Mouse (Mus musculus) urinary bladder, postnatal 14 days (tissue): ENCODE measurements at regions not wholly inside any gene's neighbourhood (a gene's known extent, or its start where the extent isn't known, plus 50 kb on each side); places are given as distances from the start of the nearest gene placed in this dataset.
"Not testable (repeated sequence)": the region's sequence is repeated elsewhere in the genome, so short reads cannot be mapped to it uniquely, and the experiment has no call there.

Source experiments
- DNase-seq: peaks from one replicate; pipeline ENCODE4 v3.0.0; 2021; ENCODE audit warnings: low spot score

DNA sequence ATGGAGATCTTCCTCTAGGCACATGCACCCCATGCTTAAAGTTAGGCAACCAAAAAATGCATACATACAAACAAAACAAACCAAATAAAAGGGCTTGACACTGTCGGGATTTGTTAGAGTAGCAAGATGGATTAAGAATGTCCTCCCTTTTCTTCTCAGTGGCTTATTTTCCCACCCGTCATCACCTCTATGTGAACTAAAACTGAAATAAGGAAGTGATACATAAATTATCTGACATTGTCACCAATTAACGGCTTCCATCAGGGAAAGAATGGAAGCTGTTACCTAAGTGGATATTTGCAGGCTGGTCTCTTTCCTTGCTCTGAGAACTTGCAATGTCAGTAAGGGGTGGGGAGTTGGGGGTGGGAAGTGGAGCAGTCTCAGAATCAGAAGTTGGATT, 541.5 kb downstream of the Diaph3 start:
- DNase-seq, result no peak

DNA sequence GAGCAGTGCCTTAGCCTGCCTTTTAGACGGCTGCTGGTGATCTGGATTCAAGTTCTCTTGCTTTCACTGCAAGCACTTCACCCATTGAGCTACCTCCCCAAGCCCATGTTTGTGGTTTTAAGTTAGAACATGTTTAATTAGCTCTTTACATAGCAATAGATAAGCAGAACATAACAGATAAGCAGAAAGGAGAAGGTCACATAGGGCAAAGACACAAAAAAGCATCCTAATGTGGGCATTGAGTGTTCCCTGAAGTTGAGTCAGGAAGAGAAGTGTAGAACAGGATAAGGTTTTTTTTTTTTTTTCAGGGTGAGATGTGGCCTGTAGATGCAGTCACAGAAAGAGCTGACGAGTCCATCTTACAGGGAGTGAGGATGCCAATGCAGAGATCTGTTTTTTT, 552.5 kb downstream of the Diaph3 start:
- no peak for DNase-seq

DNA sequence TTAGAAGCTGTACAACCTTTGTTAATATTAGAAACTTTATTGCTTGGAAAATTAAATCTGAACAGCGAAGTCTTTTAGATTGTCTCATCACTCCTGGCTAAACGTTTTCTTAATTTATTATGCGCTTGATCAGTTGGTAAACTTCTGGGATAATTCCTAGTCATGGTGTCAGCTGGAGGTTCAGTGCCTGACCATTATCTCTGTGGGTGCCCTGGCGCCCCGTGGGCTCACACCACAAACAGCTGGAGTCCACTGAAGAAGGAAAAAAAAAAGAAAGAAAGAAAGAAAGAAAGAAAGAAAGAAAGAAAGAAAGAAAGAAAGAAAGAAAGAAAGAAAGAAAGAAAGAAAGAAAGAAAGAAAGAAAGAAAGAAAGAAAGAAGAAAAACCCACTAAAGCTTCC, 555.1 kb downstream of the Diaph3 start:
- not testable (repeated sequence) for DNase-seq

DNA sequence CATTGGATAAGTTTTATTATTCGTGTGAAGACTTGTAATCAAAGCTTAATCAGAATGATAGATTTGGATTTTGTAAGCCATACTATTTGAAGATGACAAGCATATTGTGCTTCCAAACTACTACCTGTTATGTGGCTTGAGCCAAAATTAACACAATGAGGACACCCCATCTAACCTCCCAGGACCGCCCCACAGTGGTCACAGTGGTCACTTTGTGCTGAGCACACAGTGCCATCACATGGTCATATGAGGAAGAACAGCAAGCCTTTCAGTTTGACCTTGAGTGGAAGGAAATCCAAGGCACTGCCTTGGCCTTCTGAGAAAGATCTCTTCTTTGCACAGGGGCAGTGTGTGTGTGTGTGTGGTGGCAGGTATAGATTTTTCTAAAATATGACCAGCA, 578.3 kb downstream of the Diaph3 start:
- DNase-seq, result no peak

DNA sequence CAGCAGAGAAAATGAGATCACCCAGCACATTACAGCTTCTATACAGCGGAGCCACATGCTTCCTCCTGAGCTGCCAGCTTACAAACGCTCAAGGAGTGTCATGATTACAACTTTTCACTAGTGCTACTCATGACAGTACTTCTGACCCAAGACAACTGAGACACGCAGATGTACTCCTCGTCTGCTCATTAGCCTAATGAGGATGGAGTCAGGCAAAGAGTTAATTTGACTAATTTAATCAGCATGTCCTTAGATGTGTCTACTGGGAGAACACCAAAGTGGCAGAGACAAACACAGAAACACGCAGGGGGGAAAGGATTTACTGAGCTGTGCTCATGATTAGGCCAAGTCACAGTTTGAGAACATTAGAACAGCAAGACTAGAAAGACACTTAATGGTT, 603.0 kb downstream of the Diaph3 start:
- no peak for DNase-seq

DNA sequence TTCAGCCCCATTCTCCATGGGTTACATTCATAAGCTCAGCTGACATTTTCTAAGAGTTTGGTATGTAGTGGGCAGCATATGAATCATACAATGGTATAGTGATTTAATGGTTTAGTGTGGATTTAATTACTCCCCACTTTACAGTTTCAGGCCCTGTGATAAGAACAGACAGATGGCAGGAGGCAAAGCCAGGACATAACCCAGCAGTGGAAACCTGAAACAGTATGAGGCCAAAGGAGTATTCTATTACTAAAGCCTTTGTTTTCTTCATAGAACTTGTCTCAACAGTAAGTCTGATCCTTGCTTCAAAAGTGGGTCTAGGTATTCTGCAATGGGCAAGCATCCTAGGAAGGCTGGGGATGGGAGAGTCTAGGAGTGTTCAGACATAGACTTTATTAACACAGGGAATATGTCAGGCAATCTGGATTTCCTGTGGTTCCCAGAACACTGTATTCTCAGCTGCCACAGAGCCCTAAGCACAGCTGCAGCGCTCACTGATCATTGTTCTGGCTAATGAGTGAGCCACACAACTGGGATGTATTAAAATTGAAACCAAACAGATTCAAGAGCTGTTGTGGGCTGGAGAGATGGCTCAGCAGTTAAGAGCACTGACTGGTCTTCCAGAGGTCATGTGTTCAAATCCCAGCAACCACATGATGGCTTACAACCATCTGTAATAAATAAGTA, 604.6 kb downstream of the Diaph3 start:
- no peak for DNase-seq

DNA sequence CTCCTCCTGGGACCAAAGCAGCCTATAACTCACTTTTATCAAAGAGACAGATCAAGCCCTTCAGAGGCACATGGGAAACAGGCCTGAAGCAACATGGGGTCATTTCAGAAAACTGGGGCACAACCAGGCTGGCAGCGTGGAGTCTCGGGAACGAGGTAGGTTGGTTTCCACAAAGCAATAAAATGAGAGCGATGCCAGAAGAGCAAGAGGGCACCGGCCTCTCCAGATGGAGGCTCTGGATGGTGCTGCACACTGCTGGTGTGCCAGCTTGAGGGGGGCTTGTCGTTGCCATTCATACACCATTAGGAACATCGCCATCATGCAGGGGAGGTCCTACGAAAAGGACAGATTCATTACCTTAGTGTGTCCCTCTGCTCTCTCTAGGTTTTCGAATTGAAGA, 630.6 kb downstream of the Diaph3 start:
- no peak for DNase-seq

DNA sequence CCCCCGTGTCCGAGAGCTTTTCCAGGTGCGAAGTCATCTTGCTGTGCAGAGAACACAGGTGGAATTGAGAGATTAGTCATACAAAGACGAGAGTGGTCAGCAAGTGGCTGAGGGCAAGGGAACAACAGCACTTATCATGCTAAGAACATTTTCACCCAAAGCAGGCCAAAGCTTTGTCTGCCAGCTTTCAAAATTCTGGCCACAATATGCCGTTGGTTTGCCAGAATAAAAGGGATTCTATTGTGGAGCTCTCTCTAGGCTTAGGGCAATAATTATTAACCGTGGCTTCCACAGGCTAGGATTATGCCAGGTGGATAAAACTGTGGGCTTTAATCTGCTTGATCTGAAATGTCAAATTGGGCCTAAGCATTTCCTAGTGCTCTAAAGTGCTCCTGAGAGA, 631.3 kb downstream of the Diaph3 start:
- no peak for DNase-seq

DNA sequence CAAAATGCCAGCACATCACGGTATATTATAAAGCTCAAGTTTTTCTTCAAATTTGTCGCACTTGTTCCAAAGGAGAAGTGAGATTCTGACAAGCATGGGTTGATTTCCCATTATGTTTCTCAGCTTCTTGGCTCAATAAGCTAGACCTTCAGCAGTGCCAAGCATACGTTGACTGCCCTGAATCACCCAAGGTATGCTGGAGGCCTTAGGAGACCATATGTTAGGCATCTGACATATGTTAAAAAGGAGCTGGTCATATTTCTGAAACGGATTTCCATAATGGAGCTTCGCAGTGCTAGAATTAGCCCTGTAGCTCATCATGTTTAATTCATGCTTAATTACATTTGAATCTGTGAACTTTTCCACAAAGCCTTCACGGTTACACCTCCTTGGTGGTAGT, 634.7 kb downstream of the Diaph3 start:
- no peak for DNase-seq

DNA sequence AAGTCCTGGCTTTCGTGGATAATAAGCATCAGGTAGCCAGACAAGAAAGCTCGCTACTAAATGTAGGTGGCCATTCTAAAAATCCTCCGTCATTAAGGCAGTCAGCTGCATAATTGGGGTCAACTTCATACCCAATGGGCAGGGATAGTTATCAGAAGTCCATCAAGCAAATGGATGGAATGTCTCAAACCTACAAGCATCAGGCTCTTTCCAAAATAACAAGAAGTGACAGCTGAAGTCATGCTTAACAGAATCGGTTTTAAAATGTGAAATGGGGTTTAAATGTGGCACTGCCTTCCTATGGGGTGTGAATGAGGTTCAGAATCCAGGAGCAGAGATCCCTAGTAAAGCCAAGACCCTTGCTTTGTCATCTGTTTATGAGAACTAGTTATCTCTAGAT, 650.2 kb downstream of the Diaph3 start:
- no peak for DNase-seq

DNA sequence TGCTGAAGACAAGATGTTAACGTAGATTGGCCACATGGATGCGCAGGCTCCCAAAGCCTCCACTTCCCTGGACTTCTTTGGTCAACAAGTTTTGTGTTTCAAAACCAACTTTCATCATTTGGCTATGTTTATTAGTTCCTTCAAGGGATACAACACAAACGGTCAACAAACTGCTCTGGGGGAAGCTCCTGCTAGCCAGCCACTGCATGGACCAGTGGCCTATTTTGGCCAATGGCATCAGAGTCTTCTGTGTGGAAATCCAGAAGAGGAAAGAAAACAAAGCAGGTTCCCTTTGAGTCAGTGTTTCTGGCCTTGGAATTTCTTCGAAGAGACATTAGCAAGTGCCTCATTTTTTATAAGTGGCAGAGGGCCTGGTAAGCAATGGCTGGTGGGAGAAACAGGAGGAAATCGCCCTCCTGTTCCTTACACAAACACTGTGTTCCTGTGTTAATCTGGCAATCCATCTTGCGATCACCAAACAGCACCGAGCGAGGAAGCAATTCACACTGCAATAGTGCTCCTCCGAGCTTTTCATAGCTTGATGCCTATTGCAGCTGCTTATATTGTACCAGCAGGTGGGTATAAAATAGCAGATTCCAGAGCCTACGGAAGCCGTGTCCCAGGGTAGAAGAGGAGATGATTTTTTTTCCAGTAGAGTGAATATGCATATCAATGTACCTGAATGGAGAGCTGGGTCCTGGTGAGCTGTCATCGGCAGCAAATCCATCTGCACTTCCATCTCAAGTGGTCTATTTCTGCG, 651.0 kb downstream of the Diaph3 start:
- no peak for DNase-seq

DNA sequence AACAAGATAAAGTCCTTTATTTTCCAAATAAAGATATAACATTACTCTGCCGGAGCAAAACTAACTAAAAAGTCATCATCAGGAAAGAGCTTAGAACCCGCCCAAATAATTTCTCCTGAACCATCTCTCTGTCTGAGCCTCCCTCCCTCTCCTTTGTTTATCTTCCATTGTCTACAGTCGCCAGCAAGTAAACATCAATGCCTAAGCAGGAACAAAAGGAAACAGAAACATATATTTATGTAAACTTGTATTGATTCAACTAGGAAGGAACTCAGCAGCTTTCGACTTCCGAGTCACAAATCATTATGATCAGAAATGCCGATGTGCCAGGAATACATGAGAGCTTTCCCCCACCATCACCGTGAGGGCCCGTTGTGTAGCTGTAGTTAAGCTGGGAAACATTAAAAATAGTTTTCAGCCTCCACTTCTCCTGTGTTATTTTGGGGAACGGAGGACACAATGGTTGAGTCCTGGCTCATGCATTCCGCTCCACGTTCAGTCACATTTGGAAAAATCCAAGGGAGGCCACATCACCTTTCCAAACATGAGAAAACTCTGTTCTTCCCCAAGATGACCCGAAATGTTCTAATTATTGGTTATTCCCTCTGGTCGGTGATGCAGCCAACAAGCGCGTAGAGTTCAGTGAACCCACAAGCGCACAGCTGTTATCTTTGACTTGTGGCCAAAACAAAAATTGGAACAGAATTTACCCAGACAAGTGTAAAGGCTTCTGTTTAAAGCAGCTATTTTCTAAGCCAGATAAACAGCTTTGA, 651.8 kb downstream of the Diaph3 start:
- no peak for DNase-seq

DNA sequence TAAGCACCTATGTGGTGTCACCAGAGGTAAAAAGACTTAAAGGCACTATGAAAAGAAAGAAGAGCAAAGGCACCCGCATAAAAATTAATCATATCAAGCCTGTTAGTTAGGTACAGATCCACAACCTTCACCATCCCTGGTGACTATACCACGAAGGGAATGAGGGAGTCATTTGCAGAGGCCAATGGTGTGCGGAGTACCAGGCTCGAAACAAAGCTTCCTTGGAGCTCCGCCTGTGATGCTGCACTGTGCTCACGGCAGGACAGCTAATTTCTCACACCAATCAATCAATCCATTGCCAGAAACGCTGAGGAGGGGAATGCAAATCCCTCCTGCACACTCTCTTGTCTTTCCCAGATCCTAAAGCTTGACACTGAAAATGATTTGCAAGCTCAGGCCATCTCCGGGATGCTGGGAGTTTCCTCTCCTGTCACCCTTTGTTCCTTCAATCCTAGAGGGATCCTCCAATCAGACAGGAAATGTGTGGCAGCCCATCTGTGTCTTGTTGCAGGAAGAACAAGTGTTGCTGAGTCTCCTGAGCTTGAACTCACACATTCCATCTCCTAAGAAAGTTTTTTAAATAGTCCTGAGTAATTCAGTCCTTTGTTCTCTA, 653.6 kb downstream of the Diaph3 start:
- DNase-seq, result no peak

DNA sequence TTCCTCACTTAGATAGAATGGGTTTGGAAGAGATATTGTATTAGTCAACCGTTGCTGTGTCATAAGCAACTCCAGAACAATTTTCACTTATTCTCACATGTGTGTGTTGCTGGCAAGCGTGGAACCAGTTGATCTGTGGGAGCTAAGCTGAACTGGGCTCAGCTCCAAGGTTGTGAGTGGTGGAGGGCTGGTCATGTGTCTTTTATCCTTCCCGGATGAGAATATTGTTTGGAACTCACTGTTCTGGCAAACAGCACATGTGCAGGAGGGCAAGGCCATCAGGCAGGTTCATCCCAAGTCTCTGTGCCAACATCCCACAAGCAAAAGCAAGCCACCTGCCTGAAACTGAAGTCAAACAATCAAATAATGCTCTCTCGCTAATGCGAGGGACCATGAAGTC, 656.8 kb downstream of the Diaph3 start:
- no peak for DNase-seq

DNA sequence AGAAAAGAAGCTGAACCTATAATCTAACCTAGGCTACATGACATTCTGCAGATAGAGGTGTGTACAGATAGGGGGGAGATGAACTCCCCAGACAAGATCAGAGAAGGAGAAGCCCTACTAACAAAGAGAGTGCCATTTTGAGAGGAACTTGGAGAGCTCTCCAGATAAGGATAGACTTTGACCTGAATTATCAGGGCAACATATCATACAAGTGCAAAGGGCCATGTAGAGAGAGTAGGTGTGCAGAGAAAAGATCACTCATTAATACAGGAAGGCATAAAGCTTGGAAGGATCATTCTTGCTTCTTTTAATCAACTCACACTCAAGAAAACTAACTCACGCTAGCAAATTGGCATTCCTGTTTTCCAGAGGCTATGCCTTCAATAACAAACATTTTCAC, 667.4 kb downstream of the Diaph3 start:
- DNase-seq, result no peak

DNA sequence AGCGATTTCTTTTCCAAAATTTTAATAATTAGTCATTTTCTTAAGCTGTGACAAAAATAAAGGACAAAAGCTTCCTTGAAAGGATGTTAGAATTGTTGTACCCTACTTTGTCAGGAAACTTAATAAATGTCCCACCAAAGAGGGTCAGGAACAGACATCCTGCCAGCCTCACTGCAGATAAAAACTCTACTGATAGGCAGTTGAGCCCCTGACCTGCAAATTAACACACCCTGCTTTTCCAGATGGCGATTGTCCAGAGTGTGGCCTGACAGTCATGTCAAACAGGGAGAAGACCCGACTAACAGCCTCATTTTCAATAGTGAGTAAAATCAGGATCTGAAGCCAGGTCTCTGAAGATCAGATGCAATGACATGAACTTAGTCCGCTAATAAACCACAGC, 670.6 kb downstream of the Diaph3 start:
- DNase-seq, result no peak

DNA sequence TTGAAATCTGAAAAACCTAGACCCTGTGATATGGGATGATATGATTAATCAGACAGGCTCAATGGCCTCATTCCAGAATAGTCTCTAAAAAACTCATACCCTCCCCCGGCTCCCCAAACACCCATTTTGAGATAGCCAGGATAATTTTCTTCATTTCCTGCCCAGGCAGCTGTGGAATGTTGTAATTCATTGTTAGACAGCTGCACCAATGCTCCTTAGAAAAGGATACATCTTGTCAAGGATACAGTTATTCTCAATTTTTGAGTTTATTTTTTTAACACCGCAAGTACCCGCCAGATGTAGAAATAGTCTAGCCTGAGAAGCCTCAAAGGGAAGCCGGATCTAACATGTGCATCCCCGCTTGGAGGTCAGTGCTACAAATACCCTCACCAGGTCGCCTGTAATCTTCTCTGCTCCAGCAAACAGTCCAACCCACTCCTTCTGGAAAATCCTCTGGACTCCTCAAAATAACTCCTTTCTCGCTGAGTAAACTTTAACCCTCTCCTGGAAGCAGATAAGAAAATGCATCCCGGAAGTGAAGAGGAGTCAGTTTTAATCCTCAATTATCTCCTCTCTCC, 673.1 kb downstream of the Diaph3 start:
- DNase-seq, result no peak

DNA sequence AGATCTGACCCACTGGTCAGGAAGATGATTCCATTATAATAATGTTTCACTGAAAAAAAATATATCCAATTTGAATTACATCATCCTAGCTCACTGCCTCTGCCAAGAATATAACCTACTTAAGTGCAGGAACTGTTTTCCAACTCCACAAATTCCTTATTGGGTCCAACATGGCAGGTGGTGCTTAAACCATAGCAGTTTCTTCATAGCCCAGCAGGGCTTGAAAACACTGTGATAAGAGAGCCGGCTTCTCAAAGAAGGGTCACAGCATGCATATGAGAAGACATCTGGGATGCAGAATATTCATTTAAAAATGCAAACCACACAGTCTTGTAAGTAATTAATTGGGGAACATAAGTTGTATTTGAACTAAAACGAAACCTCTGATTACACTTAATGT, 677.6 kb downstream of the Diaph3 start:
- DNase-seq, result no peak

DNA sequence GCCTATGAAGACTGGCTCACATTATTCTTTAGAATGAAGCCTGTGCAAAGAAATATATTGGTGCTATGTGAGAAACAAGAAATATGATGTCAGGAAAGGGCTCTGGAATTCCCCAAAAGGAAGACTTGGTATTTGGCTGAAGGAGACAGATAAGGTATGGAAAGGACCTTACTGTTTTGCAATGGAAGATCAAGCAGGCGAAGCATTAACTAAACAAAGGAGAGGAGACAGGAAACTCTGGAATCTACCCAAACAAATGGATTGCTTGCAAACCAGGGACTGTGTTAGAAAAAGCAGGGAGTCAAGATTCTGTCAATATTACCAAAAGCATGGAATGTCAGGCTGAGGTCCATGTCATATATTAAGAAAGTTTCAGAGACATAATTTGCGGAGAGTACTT, 687.9 kb downstream of the Diaph3 start:
- no peak for DNase-seq

DNA sequence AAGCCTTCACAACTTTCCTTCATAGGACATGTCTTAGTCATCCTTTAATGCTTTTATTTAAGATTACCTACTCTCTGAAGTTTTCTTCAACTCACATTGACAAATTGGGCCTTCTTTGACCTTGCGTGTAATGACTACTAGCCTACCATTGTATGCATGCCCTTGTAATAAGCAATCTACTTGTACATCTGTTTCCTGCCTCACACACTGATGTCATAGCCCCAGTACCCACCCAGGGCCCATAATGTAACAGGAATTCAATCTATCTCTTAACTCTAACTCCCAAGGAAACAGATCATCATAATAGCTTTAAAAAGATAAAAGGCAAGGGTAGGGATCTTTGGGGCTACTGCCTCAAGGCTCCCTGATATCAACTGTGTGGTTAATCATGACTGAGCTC, 690.4 kb downstream of the Diaph3 start:
- no peak for DNase-seq

DNA sequence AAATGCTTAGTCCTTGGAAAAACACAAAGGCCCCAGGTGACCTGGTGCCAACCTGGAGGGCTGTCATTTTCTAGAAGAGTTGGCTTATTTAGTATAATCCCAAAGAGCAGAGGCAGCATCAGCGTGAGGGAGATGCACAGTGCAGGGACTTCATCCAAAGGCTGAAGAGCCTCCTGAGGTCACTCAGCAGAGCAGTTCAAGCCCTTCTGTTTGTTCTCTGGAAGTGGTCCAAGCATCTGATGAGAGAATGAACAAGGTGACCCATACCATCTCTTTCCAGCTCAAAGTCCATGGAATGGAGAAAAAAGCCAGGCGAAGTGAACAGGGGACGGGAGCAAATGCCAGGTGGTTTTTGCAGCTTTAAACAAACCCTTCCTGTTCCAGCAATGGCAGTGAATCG, 695.9 kb downstream of the Diaph3 start:
- DNase-seq, result no peak
